Mouse (Mus musculus) CH12.LX (cell line): ENCODE measurements around the gene Plxdc2. TPM values are rescaled to one million over a fixed set of nuclear protein-coding genes. Genes with fewer than 3 reads are reported as not detected.
A peak's percentile ranks its signal among the peaks of the same experiment; 100 is the strongest.

Source experiments
- DNase-seq: peaks from one replicate; pipeline ENCODE4 v3.0.0-alpha.2; 2013; ENCODE audit errors: extremely low read depth
- H3K27ac ChIP-seq: 2 replicates; pipeline ENCODE4 v1.5.1; 2012; ENCODE audit warnings: low read depth, mild to moderate bottlenecking, control low read depth, moderate library complexity; ENCODE audit not compliant: insufficient read depth
- H3K27me3 ChIP-seq: replicated peaks from 2 replicates; pipeline ENCODE3; 2012; ENCODE audit warnings: inconsistent platforms
- H3K36me3 ChIP-seq, 2 experiments: replicated peaks in 1 of 2; 2 replicates each; pipeline versions ENCODE3 to v1.6.1; 2012; ENCODE audit warnings: inconsistent platforms in 1 of 2, low read length in 1 of 2, mild to moderate bottlenecking in 1 of 2, mixed read lengths in 1 of 2, moderate library complexity in 1 of 2; ENCODE audit not compliant: control insufficient read depth in 1 of 2, insufficient read depth in 1 of 2
- H3K4me1 ChIP-seq, 2 experiments: 2 replicates each; pipeline ENCODE4 v1.6.1; 2012; ENCODE audit warnings: inconsistent platforms in 1 of 2, moderate library complexity in 1 of 2; ENCODE audit not compliant: insufficient read depth in 2 of 2, control insufficient read depth in 1 of 2
- H3K4me2 ChIP-seq: 2 replicates; pipeline ENCODE4 v1.6.1; 2012; ENCODE audit warnings: low read depth, mild to moderate bottlenecking, control low read depth; ENCODE audit not compliant: poor library complexity, insufficient read depth, severe bottlenecking
- H3K4me3 ChIP-seq, 3 experiments: fragments of 150-350 bp in 1 of 3; sonication (generic) in 1 of 3; replicated peaks in 1 of 3; 2 replicates each; pipeline versions ENCODE3 to v1.5.1; 2011 to 2012; ENCODE audit warnings: low read depth in 2 of 3, low read length in 2 of 3, mild to moderate bottlenecking in 2 of 3, moderate library complexity in 2 of 3, control low read depth in 1 of 3, improper control_type of control experiment in 1 of 3, inconsistent platforms in 1 of 3, mixed read lengths in 1 of 3; ENCODE audit not compliant: poor library complexity in 1 of 3
- H3K79me2 ChIP-seq: replicated peaks from 2 replicates; pipeline ENCODE4 v1.6.1; 2012; ENCODE audit warnings: mild to moderate bottlenecking, moderate library complexity; ENCODE audit not compliant: control insufficient read depth, poor library complexity, insufficient read depth, severe bottlenecking; ENCODE audit errors: extremely low read depth
- H3K9ac ChIP-seq: 2 replicates; pipeline ENCODE4 v1.6.1; 2012; ENCODE audit warnings: low read depth, mild to moderate bottlenecking, control low read depth, moderate library complexity; ENCODE audit not compliant: insufficient read depth
- H3K9me3 ChIP-seq: replicated peaks from 2 replicates; pipeline ENCODE3; 2012; ENCODE audit warnings: low read length, inconsistent platforms, mixed read lengths
- BHLHE40 ChIP-seq: IDR thresholded peaks from 2 replicates; pipeline ENCODE4 v1.6.1; 2011; ENCODE audit warnings: mild to moderate bottlenecking, low read depth, low read length, improper control_type of control experiment
- E2F4 ChIP-seq: IDR thresholded peaks from 2 replicates; pipeline ENCODE4 v1.6.1; 2011; ENCODE audit warnings: low read depth, low read length, improper control_type of control experiment; ENCODE audit not compliant: insufficient replicate concordance
- EP300 ChIP-seq: IDR thresholded peaks from 2 replicates; pipeline ENCODE4 v1.6.1; 2011; ENCODE audit warnings: low read length, improper control_type of control experiment
- ETS1 ChIP-seq: conservative IDR thresholded peaks from 2 replicates; pipeline ENCODE4 v1.6.1; 2012; ENCODE audit warnings: low read depth, mild to moderate bottlenecking, inconsistent platforms, low read length, improper control_type of control experiment, moderate library complexity
- GABPA ChIP-seq: IDR thresholded peaks from 2 replicates; pipeline ENCODE4 v1.6.1; 2012; ENCODE audit warnings: low read depth, low read length, improper control_type of control experiment, inconsistent platforms; ENCODE audit not compliant: insufficient replicate concordance
- HCFC1 ChIP-seq: IDR thresholded peaks from 2 replicates; pipeline ENCODE4 v1.6.1; 2012; ENCODE audit warnings: low read depth, mild to moderate bottlenecking, inconsistent platforms, low read length, improper control_type of control experiment
- IRF4 ChIP-seq: IDR thresholded peaks from 2 replicates; pipeline ENCODE4 v1.6.1; 2014; ENCODE audit warnings: low read depth, mild to moderate bottlenecking, inconsistent platforms, low read length, improper control_type of control experiment
- KAT2A ChIP-seq: IDR thresholded peaks from 2 replicates; pipeline ENCODE4 v1.6.1; 2012; ENCODE audit warnings: low read length, improper control_type of control experiment, inconsistent platforms; ENCODE audit not compliant: insufficient replicate concordance
- MAFK ChIP-seq: IDR thresholded peaks from 2 replicates; pipeline ENCODE4 v1.6.1; 2011; ENCODE audit warnings: low read length, improper control_type of control experiment; ENCODE audit not compliant: insufficient replicate concordance
- MXI1 ChIP-seq: IDR thresholded peaks from 2 replicates; pipeline ENCODE4 v1.6.1; 2011; ENCODE audit warnings: mild to moderate bottlenecking, low read depth, low read length, improper control_type of control experiment
- NRF1 ChIP-seq: IDR thresholded peaks from 2 replicates; pipeline ENCODE4 v1.6.1; 2014; ENCODE audit warnings: low read depth, mild to moderate bottlenecking, inconsistent platforms, low read length, improper control_type of control experiment, moderate library complexity
- POLR2AphosphoS2 ChIP-seq: IDR thresholded peaks from 2 replicates; pipeline ENCODE4 v1.6.1; 2011; ENCODE audit warnings: low read depth, low read length, improper control_type of control experiment
- RAD21 ChIP-seq: IDR thresholded peaks from 2 replicates; pipeline ENCODE4 v1.6.1; 2011; ENCODE audit warnings: low read depth, mild to moderate bottlenecking, low read length, improper control_type of control experiment, moderate library complexity
- RCOR1 ChIP-seq: conservative IDR thresholded peaks from 2 replicates; pipeline ENCODE4 v1.6.1; 2012; ENCODE audit warnings: low read depth, mild to moderate bottlenecking, inconsistent platforms, low read length, improper control_type of control experiment
- SMC3 ChIP-seq: IDR thresholded peaks from 2 replicates; pipeline ENCODE4 v1.6.1; 2011; ENCODE audit warnings: low read depth, low read length, improper control_type of control experiment
- TCF12 ChIP-seq: IDR thresholded peaks from 2 replicates; pipeline ENCODE4 v1.6.1; 2014; ENCODE audit warnings: low read depth, mild to moderate bottlenecking, inconsistent platforms, low read length, improper control_type of control experiment
- USF1 ChIP-seq: IDR thresholded peaks from 2 replicates; pipeline ENCODE4 v1.6.1; 2014; ENCODE audit warnings: low read depth, mild to moderate bottlenecking, inconsistent platforms, low read length, improper control_type of control experiment
- USF2 ChIP-seq: conservative IDR thresholded peaks from 2 replicates; pipeline ENCODE4 v1.6.1; 2011; ENCODE audit warnings: low read depth, low read length, improper control_type of control experiment
- dilution Hi-C: fragments of 300-500 bp; cut with MboI; formaldehyde crosslinking; loops from 2 replicates; pipeline ENCODE4 v1.14.3; 2020; ENCODE audit warnings: low sequenced_read_pairs; ENCODE audit not compliant: extremely low pct_unique_long_range_greater_than_20kb, extremely low pct_ligation_motif_present
- in situ Hi-C: fragments of 300-500 bp; cut with MboI; formaldehyde crosslinking; loops from 3 replicates; pipeline ENCODE4 v1.14.3; 2019; ENCODE audit warnings: low sequenced_read_pairs, low pct_ligation_motif_present, low pct_unique_long_range_greater_than_20kb, mixed read lengths
- polyA plus RNA-seq: library from polyadenylated mRNA; unstranded; fragments of >175 nt; gene quantifications from 2 replicates; pipeline ENCODE4 v1.2.1, GENCODE M21; 2012; ENCODE audit warnings: low read depth; ENCODE audit not compliant: insufficient read length
- total RNA-seq, 2 experiments: library from RNA; depleted of rRNA; stranded (reverse); fragments of 300-350 nt in 1 of 2; fragments of >200 nt in 1 of 2; gene quantifications; 2 replicates each; pipeline ENCODE4 v1.2.3; 2012 to 2014

Plxdc2 gene
- total and polyA plus RNA-seq, 3 experiments = not detected

GRCm38 (mm10) chr2:16335194-16335781 is 20.8 kb upstream of the Plxdc2 start:
- no peak overlapping the region for H3K4me3 ChIP-seq
- TF ChIP-seq HCFC1 = no peak
- TF ChIP-seq E2F4 = no peak
- TF ChIP-seq EP300 = no peak
- TF ChIP-seq RCOR1 = no peak
- TF ChIP-seq MAFK = no peak
- no peak for TF ChIP-seq USF1
- TF ChIP-seq ETS1 = no peak
- no peak for TF ChIP-seq BHLHE40
- TF ChIP-seq SMC3 = no peak
- TF ChIP-seq NRF1 = no peak
- no peak for TF ChIP-seq IRF4
- TF ChIP-seq TCF12 = no peak
- TF ChIP-seq USF2 = no peak
- no peak for TF ChIP-seq GABPA
- TF ChIP-seq, all 38 proteins: peak for 0
- Histone ChIP-seq H3K27ac (no peak overlapping the region), H3K36me3 (no peaks in the 10 kb centered on the region), H3K27me3 (no peaks in the 10 kb centered on the region), H3K9me3 (no peaks in the 10 kb centered on the region), H3K9ac (no peak overlapping the region), H3K4me2 (no peak overlapping the region), H3K4me1 (peaks cover 0 to 19% of the 10 kb centered on the region in 2 experiments; a peak in 2 of 4 replicates), H3K79me2 (no peaks in the 10 kb centered on the region)
- peak; percentile 22 for DNase-seq
- in situ Hi-C loops = no loop called here
- dilution Hi-C loops = no loop called here

- dilution Hi-C loops = no loop called here
- TF ChIP-seq KAT2A = no peak
- TF ChIP-seq MXI1 = no peak
- no peak for TF ChIP-seq RAD21
- no peak for TF ChIP-seq POLR2AphosphoS2
- TF ChIP-seq GABPA = no peak
Observed at GRCm38 (mm10) chr2:16344564-16344963, 11.5 kb upstream of the Plxdc2 start.

More at GRCm38 (mm10) chr2:16344564-16344963, 11.5 kb upstream of the Plxdc2 start:
- no peak overlapping the region for H3K27ac ChIP-seq
- H3K79me2 ChIP-seq = no peaks in the 10 kb centered on the region
- H3K27me3 ChIP-seq = no peaks in the 10 kb centered on the region
- in situ Hi-C loops = no loop called here
- DNase-seq = no peak
- no peaks in the 10 kb centered on the region for H3K9me3 ChIP-seq
- H3K9ac ChIP-seq = no peak overlapping the region
- no peaks in the 10 kb centered on the region for H3K36me3 ChIP-seq
- H3K4me3 ChIP-seq = no peak overlapping the region
- H3K4me2 ChIP-seq = no peak overlapping the region
- no peaks in the 10 kb centered on the region for H3K4me1 ChIP-seq
